Mouse (Mus musculus) embryonic facial prominence, embryonic 13.5 days (tissue): ENCODE data around the gene Rpf2. TPM values are rescaled to one million over a fixed set of nuclear protein-coding genes. Genes with fewer than 3 reads are reported as not detected.

Experiments
- ATAC-seq: fragments of 200-750 bp; cut with Nextera tagmentation; 2 replicates; pipeline ENCODE4 v1.8.0; 2017; ENCODE audit warnings: low read depth; ENCODE audit not compliant: insufficient number of reproducible peaks, insufficient read depth, low FRiP score, low TSS enrichment
- H3K27ac ChIP-seq: fragments of 300-500 bp; sonication (generic); 2 replicates; pipeline ENCODE4 v1.5.1; 2015; ENCODE audit warnings: moderate library complexity, mild to moderate bottlenecking, inconsistent platforms
- H3K27me3 ChIP-seq: fragments of 300-500 bp; sonication (generic); 2 replicates; pipeline ENCODE4 v1.6.1; 2015; ENCODE audit warnings: mild to moderate bottlenecking, inconsistent platforms
- H3K36me3 ChIP-seq: fragments of 300-500 bp; sonication (generic); 2 replicates; pipeline ENCODE4 v1.6.1; 2015; ENCODE audit warnings: mild to moderate bottlenecking, inconsistent platforms
- H3K4me1 ChIP-seq: fragments of 300-500 bp; sonication (generic); 2 replicates; pipeline ENCODE4 v1.6.1; 2015; ENCODE audit warnings: inconsistent platforms
- H3K4me2 ChIP-seq: fragments of 300-500 bp; sonication (generic); 2 replicates; pipeline ENCODE4 v1.6.1; 2015; ENCODE audit warnings: moderate library complexity, mild to moderate bottlenecking, inconsistent platforms
- H3K4me3 ChIP-seq: fragments of 300-500 bp; sonication (generic); 2 replicates; pipeline ENCODE4 v1.5.1; 2015; ENCODE audit warnings: mild to moderate bottlenecking, inconsistent platforms
- H3K9ac ChIP-seq: fragments of 300-500 bp; sonication (generic); 2 replicates; pipeline ENCODE4 v1.6.1; 2015; ENCODE audit warnings: mild to moderate bottlenecking, inconsistent platforms
- H3K9me3 ChIP-seq: fragments of 300-500 bp; sonication (generic); 2 replicates; pipeline ENCODE4 v1.6.1; 2016; ENCODE audit warnings: inconsistent platforms
- WGBS: fragments of 180-500 bp; shearing (Covaris S2); methylation state at CpG from one replicate; pipeline ENCODE4 v1.1.7; 2015; ENCODE audit warnings: mixed read lengths; 5-methylcytosine and 5-hydroxymethylcytosine counted together
- polyA plus RNA-seq: library from polyadenylated mRNA; unstranded; fragments of >200 nt; fragmentation: Nextera tagmentation; extraction: Ambion mirVana; gene quantifications from 2 replicates; pipeline ENCODE4 v1.2.1, GENCODE M21; 2015

Gene Rpf2
- polyA plus RNA-seq, result 68.7 and 70.3 TPM in 2 replicates

- Histone ChIP-seq H3K36me3 (peaks cover 65% of the 10 kb centered on the region), H3K27ac (peak within 1 kb of the TSS; percentile 68)
Observed at GRCm38 (mm10) chr10:40246374-40247165, at the start of gene Rpf2. Gene Rpf2, minus strand, starts transcription at chr10:40247036.

GRCm38 (mm10) chr10:40292640-40293039 is 45.8 kb upstream of the Rpf2 start:
- no peak overlapping the region for H3K27ac ChIP-seq
- H3K4me3 ChIP-seq, result no peak overlapping the region
- H3K27me3 ChIP-seq, result no peaks in the 10 kb centered on the region
- ATAC-seq, result no peak
- peaks cover 38% of the 10 kb centered on the region for H3K36me3 ChIP-seq
- no peak overlapping the region for H3K4me2 ChIP-seq
- no peak overlapping the region for H3K9ac ChIP-seq
- peaks cover 10% of the 10 kb centered on the region; the same call in 1 of the 2 replicates for H3K4me1 ChIP-seq
- H3K9me3 ChIP-seq, result no peaks in the 10 kb centered on the region
- 89% methylated on average over 6 of the region's 6 CpGs for WGBS

More at GRCm38 (mm10) chr10:40246374-40247165, at the start of gene Rpf2:
- Histone ChIP-seq H3K9ac (peak within 1 kb of the TSS; percentile 77), H3K4me3 (peak within 1 kb of the TSS; percentile 69), H3K27me3 (no peaks in the 10 kb centered on the region), H3K4me1 (peaks cover 5% of the 10 kb centered on the region), H3K9me3 (no peaks in the 10 kb centered on the region), H3K4me2 (peak within 1 kb of the TSS; percentile 65)
- ATAC-seq, result peak; percentile 78
- WGBS, result under 1% methylated on average over 54 of the region's 54 CpGs

- H3K27ac ChIP-seq, result no peak overlapping the region
- peaks cover 3% of the 10 kb centered on the region; the same call in 1 of the 2 replicates for H3K9me3 ChIP-seq
- H3K4me1 ChIP-seq, result no peaks in the 10 kb centered on the region
- H3K4me2 ChIP-seq, result no peak overlapping the region
- no peak overlapping the region for H3K9ac ChIP-seq
- no peak for ATAC-seq
- H3K4me3 ChIP-seq, result no peak overlapping the region
- H3K36me3 ChIP-seq, result peaks cover 49% of the 10 kb centered on the region
- 82% methylated on average over 1 of the region's 1 CpGs for WGBS
- H3K27me3 ChIP-seq, result no peaks in the 10 kb centered on the region
Observed at GRCm38 (mm10) chr10:40286767-40287166, 39.9 kb upstream of the Rpf2 start.

- Histone ChIP-seq H3K4me3 (no peak overlapping the region), H3K27ac (no peak overlapping the region), H3K4me2 (no peak overlapping the region), H3K4me1 (no peaks in the 10 kb centered on the region), H3K27me3 (no peaks in the 10 kb centered on the region), H3K9me3 (peaks cover 3% of the 10 kb centered on the region; the same call in 1 of the 2 replicates), H3K9ac (no peak overlapping the region), H3K36me3 (peaks cover 37% of the 10 kb centered on the region)
- WGBS, result 86% methylated on average over 1 of the region's 1 CpGs
- ATAC-seq, result no peak
Observed at GRCm38 (mm10) chr10:40285571-40285970, 38.7 kb upstream of the Rpf2 start.

GRCm38 (mm10) chr10:40284997-40285396 is 38.2 kb upstream of the Rpf2 start:
- Histone ChIP-seq H3K27me3 (no peaks in the 10 kb centered on the region), H3K9me3 (peaks cover 3% of the 10 kb centered on the region; the same call in 1 of the 2 replicates), H3K27ac (no peak overlapping the region), H3K9ac (no peak overlapping the region), H3K4me3 (no peak overlapping the region), H3K4me1 (no peaks in the 10 kb centered on the region), H3K36me3 (peaks cover 35% of the 10 kb centered on the region), H3K4me2 (no peak overlapping the region)
- ATAC-seq, result no peak
- 82% methylated on average over 3 of the region's 3 CpGs for WGBS

GRCm38 (mm10) chr10:40284179-40284831 is 37.5 kb upstream of the Rpf2 start:
- H3K4me2 ChIP-seq, result no peak overlapping the region
- no peak overlapping the region for H3K9ac ChIP-seq
- H3K4me3 ChIP-seq, result no peak overlapping the region
- peaks cover 30% of the 10 kb centered on the region for H3K36me3 ChIP-seq
- WGBS, result 86% methylated on average over 10 of the region's 10 CpGs
- no peaks in the 10 kb centered on the region for H3K4me1 ChIP-seq
- no peak overlapping the region for H3K27ac ChIP-seq
- no peaks in the 10 kb centered on the region for H3K27me3 ChIP-seq
- peaks cover 3% of the 10 kb centered on the region; the same call in 1 of the 2 replicates for H3K9me3 ChIP-seq
- ATAC-seq, result no peak

GRCm38 (mm10) chr10:40283636-40284035 is 36.8 kb upstream of the Rpf2 start:
- Histone ChIP-seq H3K27me3 (no peaks in the 10 kb centered on the region), H3K27ac (no peak overlapping the region), H3K9me3 (peaks cover 3% of the 10 kb centered on the region; the same call in 1 of the 2 replicates), H3K4me3 (no peak overlapping the region), H3K4me1 (no peaks in the 10 kb centered on the region), H3K9ac (no peak overlapping the region), H3K36me3 (peaks cover 30% of the 10 kb centered on the region), H3K4me2 (no peak overlapping the region)
- WGBS, result 93% methylated on average over 9 of the region's 9 CpGs
- ATAC-seq, result no peak

- no peak overlapping the region for H3K27ac ChIP-seq
- ATAC-seq, result no peak
- H3K4me2 ChIP-seq, result no peak overlapping the region
- H3K4me1 ChIP-seq, result no peaks in the 10 kb centered on the region
- H3K36me3 ChIP-seq, result peaks cover 24% of the 10 kb centered on the region
- H3K27me3 ChIP-seq, result no peaks in the 10 kb centered on the region
- no peak overlapping the region for H3K4me3 ChIP-seq
- WGBS, result 94% methylated on average over 2 of the region's 2 CpGs
- H3K9me3 ChIP-seq, result peaks cover 3% of the 10 kb centered on the region; the same call in 1 of the 2 replicates
- no peak overlapping the region for H3K9ac ChIP-seq
Observed at GRCm38 (mm10) chr10:40281565-40281964, 34.7 kb upstream of the Rpf2 start.

GRCm38 (mm10) chr10:40278317-40278716 is 31.5 kb upstream of the Rpf2 start:
- H3K9me3 ChIP-seq, result no peaks in the 10 kb centered on the region
- no peaks in the 10 kb centered on the region for H3K36me3 ChIP-seq
- WGBS, result 31% methylated on average over 5 of the region's 5 CpGs
- H3K4me2 ChIP-seq, result no peak overlapping the region
- no peak overlapping the region for H3K9ac ChIP-seq
- H3K4me1 ChIP-seq, result no peaks in the 10 kb centered on the region
- no peak overlapping the region for H3K4me3 ChIP-seq
- H3K27ac ChIP-seq, result no peak overlapping the region
- no peak for ATAC-seq
- no peaks in the 10 kb centered on the region for H3K27me3 ChIP-seq

GRCm38 (mm10) chr10:40275991-40276390 is 29.2 kb upstream of the Rpf2 start:
- Histone ChIP-seq H3K4me3 (no peak overlapping the region), H3K27me3 (no peaks in the 10 kb centered on the region), H3K4me2 (no peak overlapping the region), H3K27ac (no peak overlapping the region; the same call in 1 of the 2 replicates), H3K9me3 (no peaks in the 10 kb centered on the region), H3K36me3 (no peaks in the 10 kb centered on the region), H3K9ac (no peak overlapping the region), H3K4me1 (no peaks in the 10 kb centered on the region)
- 56% methylated on average over 7 of the region's 7 CpGs for WGBS
- ATAC-seq, result no peak

- no peak overlapping the region for H3K4me3 ChIP-seq
- no peak overlapping the region for H3K27ac ChIP-seq
- no peaks in the 10 kb centered on the region for H3K36me3 ChIP-seq
- H3K9me3 ChIP-seq, result no peaks in the 10 kb centered on the region
- no peak for ATAC-seq
- 72% methylated on average over 5 of the region's 5 CpGs for WGBS
- H3K4me2 ChIP-seq, result no peak overlapping the region
- no peak overlapping the region for H3K9ac ChIP-seq
- no peaks in the 10 kb centered on the region for H3K4me1 ChIP-seq
- H3K27me3 ChIP-seq, result no peaks in the 10 kb centered on the region
Observed at GRCm38 (mm10) chr10:40273938-40274337, 27.1 kb upstream of the Rpf2 start.

- Histone ChIP-seq H3K9ac (no peak overlapping the region), H3K4me3 (no peak overlapping the region), H3K27me3 (no peaks in the 10 kb centered on the region), H3K36me3 (no peaks in the 10 kb centered on the region), H3K4me1 (no peaks in the 10 kb centered on the region), H3K9me3 (no peaks in the 10 kb centered on the region), H3K4me2 (no peak overlapping the region), H3K27ac (no peak overlapping the region)
- no peak for ATAC-seq
- WGBS, result 80% methylated on average over 3 of the region's 3 CpGs
Observed at GRCm38 (mm10) chr10:40271216-40271615, 24.4 kb upstream of the Rpf2 start.
